Mouse (Mus musculus): Measurements from ENCODE around the gene Atoh8. TPM values are rescaled to one million over a fixed set of nuclear protein-coding genes. Genes with fewer than 3 reads are reported as not detected.

Atoh8 gene
- polyA plus RNA-seq, 1 experiment from 2014 or later, result 19.8 TPM

GRCm38 (mm10) chr6:72253168-72253567 is 17.8 kb upstream of the Atoh8 start:
- no peak overlapping the region for H3K9ac ChIP-seq
- no peaks in the 10 kb centered on the region for H3K36me3 ChIP-seq
- 81% methylated on average over 4 of the region's 4 CpGs for WGBS
- no peak overlapping the region for H3K4me2 ChIP-seq
- H3K27me3 ChIP-seq, result no peaks in the 10 kb centered on the region
- no peak overlapping the region for H3K27ac ChIP-seq
- peaks cover 20% of the 10 kb centered on the region for H3K4me1 ChIP-seq
- no peak overlapping the region for H3K4me3 ChIP-seq
- no peak for ATAC-seq (ENCODE audit: insufficient number of reproducible peaks, insufficient read depth, low FRiP score, low TSS enrichment, low read depth)
- H3K9me3 ChIP-seq, result no peaks in the 10 kb centered on the region

- no peak for ATAC-seq (ENCODE audit: insufficient number of reproducible peaks, insufficient read depth, low FRiP score, low TSS enrichment, low read depth)
- Histone ChIP-seq H3K9me3 (no peaks in the 10 kb centered on the region), H3K4me2 (no peak overlapping the region), H3K27me3 (no peaks in the 10 kb centered on the region), H3K9ac (no peak overlapping the region), H3K4me3 (no peak overlapping the region), H3K27ac (no peak overlapping the region), H3K36me3 (no peaks in the 10 kb centered on the region), H3K4me1 (peaks cover 27% of the 10 kb centered on the region)
- WGBS, result 80% methylated on average over 1 of the region's 1 CpGs
Observed at GRCm38 (mm10) chr6:72252433-72252832, 17.1 kb upstream of the Atoh8 start.

- ATAC-seq (ENCODE audit: insufficient number of reproducible peaks, insufficient read depth, low FRiP score, low TSS enrichment, low read depth), result no peak
- H3K27ac ChIP-seq, result no peak overlapping the region
- no peaks in the 10 kb centered on the region for H3K27me3 ChIP-seq
- H3K36me3 ChIP-seq, result no peaks in the 10 kb centered on the region
- H3K9ac ChIP-seq, result no peak overlapping the region
- H3K4me2 ChIP-seq, result no peak overlapping the region
- H3K4me1 ChIP-seq, result peaks cover 44% of the 10 kb centered on the region
- WGBS, result 80% methylated on average over 4 of the region's 4 CpGs
- no peaks in the 10 kb centered on the region for H3K9me3 ChIP-seq
- H3K4me3 ChIP-seq, result no peak overlapping the region
Observed at GRCm38 (mm10) chr6:72249981-72250380, 14.6 kb upstream of the Atoh8 start.

- ATAC-seq (ENCODE audit: insufficient number of reproducible peaks, insufficient read depth, low FRiP score, low TSS enrichment, low read depth), result peak; percentile 48; the same call in 1 of the 2 replicates
- Histone ChIP-seq H3K27ac (no peak overlapping the region), H3K4me2 (no peak overlapping the region; the same call in 1 of the 2 replicates), H3K4me1 (peaks cover 52% of the 10 kb centered on the region), H3K9ac (no peak overlapping the region), H3K4me3 (no peak overlapping the region), H3K27me3 (no peaks in the 10 kb centered on the region), H3K36me3 (no peaks in the 10 kb centered on the region), H3K9me3 (no peaks in the 10 kb centered on the region)
- WGBS, result 40% methylated on average over 15 of the region's 15 CpGs
Observed at GRCm38 (mm10) chr6:72248150-72248914, 13.0 kb upstream of the Atoh8 start.

DNA sequence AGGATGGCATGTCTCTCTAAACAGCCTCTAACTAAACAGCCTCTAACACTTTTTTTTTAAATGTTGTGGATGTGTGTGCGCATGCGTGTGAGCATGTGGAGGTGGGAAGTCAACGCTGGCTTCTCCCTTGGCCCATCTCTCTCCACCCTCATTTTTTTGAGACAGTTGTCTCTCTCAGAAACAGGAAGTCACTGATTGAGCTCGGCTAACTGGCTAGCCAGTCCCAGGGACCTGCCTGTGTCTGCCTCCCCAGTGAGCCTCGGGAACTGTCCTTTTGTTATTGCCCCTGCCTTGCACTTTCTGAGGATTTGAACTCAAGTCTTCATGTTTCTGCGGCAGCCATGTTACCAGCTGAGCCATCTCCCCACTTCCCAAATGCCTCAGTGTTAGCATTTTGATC is 10.9 kb upstream of the Atoh8 start:
- WGBS, result 73% methylated on average over 6 of the region's 6 CpGs

DNA sequence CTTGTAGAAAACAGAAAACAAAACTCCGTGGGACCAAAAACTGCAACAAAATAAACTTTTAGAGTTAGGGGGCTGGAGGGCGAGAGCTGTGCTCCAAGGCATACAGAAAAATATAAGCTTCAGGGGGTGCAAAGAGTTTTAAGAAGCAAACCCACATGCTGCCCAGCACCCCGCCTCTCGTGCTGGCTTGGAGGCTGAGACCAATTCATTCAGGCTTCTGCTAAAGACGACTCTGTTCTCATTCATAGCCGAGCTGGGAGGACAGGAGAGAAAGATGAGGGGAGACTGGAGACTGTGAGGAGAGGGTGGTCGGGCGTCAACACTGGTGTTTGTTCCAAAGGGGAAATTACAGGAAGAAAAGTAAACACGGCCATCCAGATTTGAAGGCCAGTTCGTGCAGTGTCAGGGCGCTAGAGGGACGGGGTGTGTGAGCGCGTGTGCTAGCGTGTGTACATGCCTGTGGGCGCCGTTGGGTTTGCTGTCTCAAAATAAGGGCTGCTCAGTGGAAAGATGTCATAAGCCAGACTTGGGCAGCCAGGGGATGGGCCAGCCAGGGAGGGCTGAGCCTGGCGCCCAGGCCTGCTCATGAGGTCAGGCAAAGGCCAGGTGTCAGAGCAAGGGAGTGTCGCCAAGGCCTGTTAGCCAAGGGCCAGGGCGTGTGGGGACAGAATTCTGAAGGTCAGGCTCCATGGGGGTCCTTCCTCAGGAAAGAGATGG is 9.3 kb upstream of the Atoh8 start:
- no peak for ATAC-seq (ENCODE audit: insufficient number of reproducible peaks, insufficient read depth, low FRiP score, low TSS enrichment, low read depth)
- H3K4me2 ChIP-seq, result peak overlapping the region; percentile 30
- no peaks in the 10 kb centered on the region for H3K36me3 ChIP-seq
- H3K4me3 ChIP-seq, result no peak overlapping the region
- no peaks in the 10 kb centered on the region for H3K9me3 ChIP-seq
- H3K27ac ChIP-seq, result peak overlapping the region; percentile 94
- peaks cover 20% of the 10 kb centered on the region for H3K27me3 ChIP-seq
- peak overlapping the region; percentile 12; the same call in 1 of the 2 replicates for H3K9ac ChIP-seq
- WGBS, result 39% methylated on average over 20 of the region's 20 CpGs
- peaks cover 82% of the 10 kb centered on the region for H3K4me1 ChIP-seq

More for the DNA sequence above, 10.9 kb upstream of the Atoh8 start:
- no peak overlapping the region for H3K4me2 ChIP-seq
- no peak overlapping the region for H3K9ac ChIP-seq
- no peak for ATAC-seq (ENCODE audit: insufficient number of reproducible peaks, insufficient read depth, low FRiP score, low TSS enrichment, low read depth)
- H3K4me3 ChIP-seq, result no peak overlapping the region
- H3K4me1 ChIP-seq, result peaks cover 73% of the 10 kb centered on the region
- no peaks in the 10 kb centered on the region for H3K9me3 ChIP-seq
- peaks cover 10% of the 10 kb centered on the region for H3K27me3 ChIP-seq
- no peaks in the 10 kb centered on the region for H3K36me3 ChIP-seq
- H3K27ac ChIP-seq, result no peak overlapping the region

- Histone ChIP-seq H3K4me3 (no peak overlapping the region), H3K27ac (peak overlapping the region; percentile 94), H3K9ac (no peak overlapping the region), H3K27me3 (peaks cover 25% of the 10 kb centered on the region), H3K9me3 (no peaks in the 10 kb centered on the region), H3K36me3 (no peaks in the 10 kb centered on the region), H3K4me2 (peak overlapping the region; percentile 30), H3K4me1 (peaks cover 81% of the 10 kb centered on the region)
- peak; percentile 61 for ATAC-seq (ENCODE audit: insufficient number of reproducible peaks, insufficient read depth, low FRiP score, low TSS enrichment, low read depth)
- WGBS, result 12% methylated on average over 9 of the region's 9 CpGs
Observed at GRCm38 (mm10) chr6:72244144-72244549, 8.8 kb upstream of the Atoh8 start.

DNA sequence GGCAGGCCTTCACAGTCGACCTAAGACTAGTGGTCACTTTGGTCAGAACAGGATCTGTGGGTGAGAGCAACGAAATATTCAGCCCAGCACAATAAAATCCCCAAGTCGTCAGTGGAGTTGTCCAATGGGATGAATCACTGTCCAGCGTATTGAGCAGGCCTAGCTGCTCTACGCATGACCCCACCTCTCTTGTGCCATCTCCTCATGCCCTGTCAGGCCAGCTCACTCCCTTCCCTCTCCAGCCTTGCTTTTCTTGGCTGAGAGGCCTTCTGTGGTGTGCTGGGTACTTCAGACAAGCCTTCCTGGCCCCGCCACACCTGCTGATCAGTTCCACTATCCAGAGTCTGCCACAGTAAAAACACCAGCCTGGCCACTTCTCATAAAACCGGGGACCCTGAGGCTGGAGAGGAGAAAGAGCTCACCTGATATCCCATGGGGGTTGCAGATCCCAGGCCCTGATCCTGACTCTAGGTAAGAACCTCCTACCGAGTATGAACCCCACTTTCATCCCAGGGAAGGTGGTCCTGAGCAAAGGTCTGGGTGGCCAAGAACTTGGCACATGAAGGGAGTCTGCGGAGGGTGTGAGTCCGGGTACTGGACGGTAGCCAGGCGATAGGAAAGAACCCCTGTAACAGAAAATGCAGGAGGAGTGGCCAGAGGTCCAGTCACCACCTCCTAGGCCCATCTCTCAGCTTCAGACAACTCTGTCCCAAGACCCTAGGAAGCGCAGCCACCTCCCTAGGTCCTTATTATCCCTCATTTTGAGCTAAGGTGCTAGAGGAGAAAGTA is 7.3 kb upstream of the Atoh8 start:
- 88% methylated on average over 13 of the region's 13 CpGs for WGBS
- no peak overlapping the region for H3K4me2 ChIP-seq
- H3K27me3 ChIP-seq, result peaks cover 38% of the 10 kb centered on the region
- no peak overlapping the region for H3K27ac ChIP-seq
- H3K4me1 ChIP-seq, result peaks cover 71% of the 10 kb centered on the region
- no peak overlapping the region for H3K9ac ChIP-seq
- no peak for ATAC-seq (ENCODE audit: insufficient number of reproducible peaks, insufficient read depth, low FRiP score, low TSS enrichment, low read depth)
- H3K36me3 ChIP-seq, result no peaks in the 10 kb centered on the region
- no peaks in the 10 kb centered on the region for H3K9me3 ChIP-seq
- no peak overlapping the region for H3K4me3 ChIP-seq

DNA sequence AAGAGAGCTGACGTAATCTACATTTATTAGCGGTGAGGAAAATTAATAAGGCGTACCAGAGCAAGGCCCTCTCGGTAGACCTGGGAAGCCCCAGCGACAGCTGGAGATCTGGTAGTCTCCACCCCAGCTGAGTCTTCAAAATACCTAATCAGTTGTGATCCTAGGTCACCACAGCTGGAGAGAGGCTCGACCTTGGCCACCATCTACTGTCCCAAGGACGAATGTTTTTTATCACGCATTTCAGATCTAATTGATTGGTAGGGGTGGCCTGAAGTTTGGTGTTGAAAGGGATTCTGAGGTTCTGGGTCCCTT is 6.4 kb upstream of the Atoh8 start:
- Histone ChIP-seq H3K36me3 (no peaks in the 10 kb centered on the region), H3K9me3 (no peaks in the 10 kb centered on the region), H3K4me3 (no peak overlapping the region), H3K27ac (0 out of 2 replicates have a peak overlapping the region, but pooled peaks have one; percentile 66), H3K4me1 (peaks cover 75% of the 10 kb centered on the region), H3K4me2 (peak overlapping the region; percentile 24), H3K9ac (no peak overlapping the region; the same call in 1 of the 2 replicates), H3K27me3 (peaks cover 44% of the 10 kb centered on the region)
- ATAC-seq (ENCODE audit: insufficient number of reproducible peaks, insufficient read depth, low FRiP score, low TSS enrichment, low read depth), result no peak
- 26% methylated on average over 8 of the region's 8 CpGs for WGBS

DNA sequence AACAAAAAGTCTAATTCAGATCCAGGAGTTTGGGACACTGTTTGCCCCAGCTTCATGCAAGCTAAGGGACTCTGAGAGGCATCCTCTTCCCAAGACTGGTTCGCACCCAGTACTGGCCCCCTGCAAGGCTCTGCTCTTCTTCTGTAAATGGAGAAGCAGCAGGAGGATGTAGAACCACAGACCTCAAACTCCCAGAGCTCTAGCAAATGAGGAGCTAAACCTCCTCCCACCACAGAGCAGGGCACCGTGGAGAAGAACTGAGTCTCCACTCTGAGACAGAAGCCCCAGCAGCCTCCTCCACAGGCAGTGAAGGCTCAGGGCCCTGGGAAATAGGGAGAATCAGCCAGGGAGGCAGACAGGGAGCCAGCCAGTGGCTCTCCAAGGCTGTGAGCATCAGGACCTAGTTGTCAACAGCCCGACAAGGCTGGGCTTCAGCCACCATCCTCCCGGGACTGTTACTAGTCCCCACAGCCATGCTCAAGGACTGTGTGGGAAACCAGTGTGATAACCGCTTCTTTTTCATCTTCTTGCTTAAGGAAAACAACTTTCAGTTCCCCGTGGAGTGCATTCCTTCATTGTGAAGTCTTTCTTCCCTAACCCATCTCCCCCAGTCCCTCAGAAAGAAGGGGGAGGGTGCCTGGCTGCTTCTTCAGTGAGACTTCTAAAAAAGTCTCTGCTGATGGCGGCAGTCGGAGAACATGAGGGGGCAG is 5.9 kb upstream of the Atoh8 start:
- peak overlapping the region; percentile 51 for H3K9ac ChIP-seq
- H3K9me3 ChIP-seq, result no peaks in the 10 kb centered on the region
- H3K36me3 ChIP-seq, result no peaks in the 10 kb centered on the region
- H3K4me1 ChIP-seq, result peaks cover 76% of the 10 kb centered on the region
- peak overlapping the region; percentile 66 for H3K27ac ChIP-seq
- H3K27me3 ChIP-seq, result peaks cover 48% of the 10 kb centered on the region
- WGBS, result 24% methylated on average over 8 of the region's 8 CpGs
- no peak overlapping the region for H3K4me3 ChIP-seq
- peak overlapping the region; percentile 24 for H3K4me2 ChIP-seq
- no peak for ATAC-seq (ENCODE audit: insufficient number of reproducible peaks, insufficient read depth, low FRiP score, low TSS enrichment, low read depth)

- Histone ChIP-seq H3K36me3 (no peaks in the 10 kb centered on the region), H3K9me3 (no peaks in the 10 kb centered on the region), H3K27me3 (peaks cover 57% of the 10 kb centered on the region), H3K27ac (no peak overlapping the region), H3K4me3 (no peak overlapping the region), H3K4me1 (peaks cover 71% of the 10 kb centered on the region), H3K4me2 (no peak overlapping the region), H3K9ac (no peak overlapping the region)
- WGBS, result 75% methylated on average over 2 of the region's 2 CpGs
- no peak for ATAC-seq (ENCODE audit: insufficient number of reproducible peaks, insufficient read depth, low FRiP score, low TSS enrichment, low read depth)
Observed at GRCm38 (mm10) chr6:72240042-72240441, 4.7 kb upstream of the Atoh8 start.
